ENCODE assay signal across 20 mouse cellular contexts in the genomic region with DNA sequence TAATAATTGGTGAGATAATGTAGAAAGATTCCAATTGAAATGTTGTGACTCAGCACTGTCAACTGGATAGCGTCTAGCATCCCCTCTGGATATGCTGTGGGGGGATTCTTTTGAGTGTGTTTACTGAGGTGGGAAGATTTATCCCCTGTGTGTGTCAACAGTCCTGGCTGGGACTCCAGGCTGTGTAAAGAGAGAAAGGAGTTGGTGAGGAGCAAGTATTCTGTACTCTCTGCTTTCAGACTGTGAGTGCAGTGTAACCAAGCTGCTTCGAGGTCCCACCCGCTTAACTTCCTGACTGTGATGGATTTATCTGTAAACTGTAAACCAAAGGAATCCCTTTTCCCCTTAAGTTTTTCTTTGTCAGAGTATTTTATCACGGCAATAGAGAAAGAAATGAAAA.
"Had no signal": no experiment of that assay in that cellular context is flagged by ENCODE, and none has a peak within 500 bp of the region (broad histone marks: within the 10 kb centered on the region; RNA-seq: fewer than 3 reads in every experiment).

No protein-coding gene starts in this region.

- H3K27ac ChIP-seq: intestine, embryonic 15.5 days; layer of hippocampus, adult 2 months; limb, embryonic 10.5 days; limb, embryonic 13.5 days; liver, embryonic 12.5 days; liver, embryonic 15.5 days; lung, embryonic 15.5 days; neural tube, embryonic 12.5 days had no signal

- H3K4me1 ChIP-seq: intestine, embryonic 15.5 days; limb, embryonic 10.5 days; limb, embryonic 13.5 days; liver, embryonic 12.5 days; liver, embryonic 15.5 days; lung, embryonic 15.5 days; megakaryocyte, embryonic 14.5 days; neural tube, embryonic 12.5 days had no signal

- H3K9me3 ChIP-seq: intestine, embryonic 15.5 days; limb, embryonic 10.5 days; limb, embryonic 13.5 days; liver, embryonic 12.5 days; liver, embryonic 15.5 days; lung, embryonic 15.5 days; neural tube, embryonic 12.5 days had no signal

- ATAC-seq: intestine, embryonic 15.5 days; liver, embryonic 12.5 days had no signal

- H3K36me3 ChIP-seq: intestine, embryonic 15.5 days; limb, embryonic 10.5 days; limb, embryonic 13.5 days; liver, embryonic 12.5 days; liver, embryonic 15.5 days; lung, embryonic 15.5 days; neural tube, embryonic 12.5 days had no signal

- H3K27me3 ChIP-seq: intestine, embryonic 15.5 days; limb, embryonic 13.5 days; liver, embryonic 12.5 days; liver, embryonic 15.5 days; lung, embryonic 15.5 days; megakaryocyte, embryonic 14.5 days; neural tube, embryonic 12.5 days had no signal

- H3K4me2 ChIP-seq: intestine, embryonic 15.5 days; limb, embryonic 13.5 days; liver, embryonic 12.5 days; liver, embryonic 15.5 days; lung, embryonic 15.5 days; midbrain, embryonic 11.5 days; neural tube, embryonic 12.5 days had no signal

- H3K9ac ChIP-seq: intestine, embryonic 15.5 days; limb, embryonic 13.5 days; liver, embryonic 12.5 days; liver, embryonic 15.5 days; lung, embryonic 15.5 days; neural tube, embryonic 12.5 days had no signal

- DNase-seq: kidney, adult 18-20 months; kidney, postnatal 10 days; layer of hippocampus, adult 9-11 months; liver; lung, adult 18-20 months; lung, postnatal 10 days; lung, postnatal 36 days; midbrain, embryonic 14.5 days; thymus, adult 18-20 months; thymus, postnatal 36 days had no signal

- H3K4me3 ChIP-seq: intestine, embryonic 15.5 days; layer of hippocampus, adult 2 months; limb, embryonic 10.5 days; limb, embryonic 13.5 days; liver, embryonic 12.5 days; liver, embryonic 15.5 days; lung, embryonic 15.5 days; megakaryocyte, embryonic 14.5 days; neural tube, embryonic 12.5 days had no signal
